ENCODE assay signal across 11 mouse cellular contexts in genomic region chr12:33959206-33959605, GRCm38 (mm10). TPM values are rescaled to one million over a fixed set of nuclear protein-coding genes. Genes with fewer than 3 reads are reported as not detected.
DNase-seq lines count a peak whose midpoint lies in the region; ATAC-seq and TF ChIP-seq lines count a peak whose summit lies in the region.
"Had no signal": no experiment of that assay in that cellular context is flagged by ENCODE, and none has a peak within 500 bp of the region (broad histone marks: within the 10 kb centered on the region; RNA-seq: fewer than 3 reads in every experiment).

No protein-coding gene starts in this region.

- peaks cover 88% of the 10 kb centered on the region for H3K27me3 ChIP-seq in liver, embryonic 12.5 days (replicated peaks)
- peaks cover 77% of the 10 kb centered on the region for H3K27me3 ChIP-seq in hindbrain, embryonic 11.5 days (ENCODE audit: control insufficient read depth, insufficient read depth, low read length)
- H3K27me3 ChIP-seq in limb, embryonic 14.5 days (ENCODE audit: control insufficient read depth, insufficient read depth, low read length) = no peaks in the 10 kb centered on the region; the same call in 1 of the 2 replicates
- H3K27me3 ChIP-seq in stomach, embryonic 16.5 days (ENCODE audit: control insufficient read depth, insufficient read depth, low read length) = peaks cover 59% of the 10 kb centered on the region

- H3K36me3 ChIP-seq in liver, embryonic 12.5 days = no peaks in the 10 kb centered on the region
- H3K36me3 ChIP-seq in hindbrain, embryonic 11.5 days (ENCODE audit: control insufficient read depth, insufficient read depth, low read length) = no peaks in the 10 kb centered on the region
- peaks cover 21% of the 10 kb centered on the region for H3K36me3 ChIP-seq in limb, embryonic 14.5 days (ENCODE audit: control insufficient read depth, insufficient read depth, low read length)
- no peaks in the 10 kb centered on the region for H3K36me3 ChIP-seq in stomach, embryonic 16.5 days (ENCODE audit: control insufficient read depth, insufficient read depth, low read length)

- no peak for DNase-seq in liver
- DNase-seq in hindbrain, embryonic 11.5 days (ENCODE audit: low spot score) = no peak
- no peak for DNase-seq in limb, embryonic 14.5 days (ENCODE audit: low spot score)
- DNase-seq in layer of hippocampus, postnatal 14 days (ENCODE audit: low spot score in 2 of 2) = no peak
- DNase-seq in gastrocnemius, adult 8-10 months (ENCODE audit: low spot score in 2 of 2) = no peak
- DNase-seq: right cerebral cortex, postnatal 25 days had no signal

- no peaks in the 10 kb centered on the region for H3K9me3 ChIP-seq in liver, embryonic 12.5 days (replicated peaks)
- H3K9me3 ChIP-seq in hindbrain, embryonic 11.5 days (ENCODE audit: control insufficient read depth, low read length) = no peaks in the 10 kb centered on the region
- no peaks in the 10 kb centered on the region for H3K9me3 ChIP-seq in limb, embryonic 14.5 days (ENCODE audit: control insufficient read depth, low read length)
- H3K9me3 ChIP-seq in stomach, embryonic 16.5 days (replicated peaks; ENCODE audit: control insufficient read depth, low read length) = no peaks in the 10 kb centered on the region

- peaks cover 13% of the 10 kb centered on the region; the same call in 1 of the 2 replicates for H3K4me1 ChIP-seq in liver, embryonic 12.5 days
- peaks cover 15% of the 10 kb centered on the region for H3K4me1 ChIP-seq in hindbrain, embryonic 11.5 days (replicated peaks; ENCODE audit: control insufficient read depth, insufficient read depth, low read length)
- H3K4me1 ChIP-seq in limb, embryonic 14.5 days (ENCODE audit: control insufficient read depth, insufficient read depth, low read length) = peaks cover 7% of the 10 kb centered on the region; the same call in 1 of the 2 replicates
- H3K4me1 ChIP-seq in stomach, embryonic 16.5 days (ENCODE audit: control insufficient read depth, insufficient read depth, low read length) = peaks cover 3% of the 10 kb centered on the region; the same call in 1 of the 2 replicates

- H3K4me3 ChIP-seq in liver, embryonic 12.5 days = peak overlapping the region; percentile 55; the same call in 1 of the 2 replicates
- peak overlapping the region; percentile 48 for H3K4me3 ChIP-seq in hindbrain, embryonic 11.5 days (ENCODE audit: low read depth, low read length)
- peak overlapping the region; percentile 93 for H3K4me3 ChIP-seq in limb, embryonic 14.5 days (replicated peaks; ENCODE audit: low read length)
- H3K4me3 ChIP-seq in stomach, embryonic 16.5 days (replicated peaks; ENCODE audit: low read length) = peak overlapping the region; percentile 64

- TF ChIP-seq POLR2A in limb, embryonic 14.5 days (IDR thresholded peaks at IDR 0.05; ENCODE audit: borderline replicate concordance, extremely low read depth, insufficient read depth, insufficient read length) = no peak

- WGBS in liver, embryonic 12.5 days (ENCODE audit: insufficient replicate concordance) = 13% methylated on average over 6 of the region's 6 CpGs
- under 1% methylated on average over 6 of the region's 6 CpGs for WGBS in hindbrain, embryonic 11.5 days
- under 1% methylated on average over 6 of the region's 6 CpGs for WGBS in limb, embryonic 14.5 days
- WGBS in stomach, embryonic 16.5 days = 10% methylated on average over 6 of the region's 6 CpGs

- no peak for ATAC-seq in liver, embryonic 12.5 days
- no peak for ATAC-seq in hindbrain, embryonic 11.5 days (ENCODE audit: low FRiP score)
- ATAC-seq in limb, embryonic 14.5 days (ENCODE audit: low FRiP score, low read depth) = no peak
- ATAC-seq in stomach, embryonic 16.5 days (ENCODE audit: insufficient read depth, low FRiP score) = no peak

- no peak overlapping the region for H3K4me2 ChIP-seq in liver, embryonic 12.5 days
- no peak overlapping the region for H3K4me2 ChIP-seq in hindbrain, embryonic 11.5 days (replicated peaks; ENCODE audit: low read depth, low read length)
- peak overlapping the region; percentile 72 for H3K4me2 ChIP-seq in limb, embryonic 14.5 days (replicated peaks; ENCODE audit: low read depth, low read length, severe bottlenecking)
- H3K4me2 ChIP-seq in stomach, embryonic 16.5 days (ENCODE audit: low read depth, low read length) = peak overlapping the region; percentile 74

- no peak overlapping the region for H3K9ac ChIP-seq in liver, embryonic 12.5 days
- H3K9ac ChIP-seq in hindbrain, embryonic 11.5 days (ENCODE audit: low read depth, low read length) = no peak overlapping the region
- peak overlapping the region; percentile 99 for H3K9ac ChIP-seq in limb, embryonic 14.5 days (ENCODE audit: low read depth, low read length, severe bottlenecking)
- H3K9ac ChIP-seq in stomach, embryonic 16.5 days (ENCODE audit: low read length) = peak overlapping the region; percentile 82; the same call in 1 of the 2 replicates

- H3K27ac ChIP-seq in liver, embryonic 12.5 days = no peak overlapping the region
- H3K27ac ChIP-seq in hindbrain, embryonic 11.5 days (ENCODE audit: low read depth, low read length) = no peak overlapping the region
- H3K27ac ChIP-seq in limb, embryonic 14.5 days (replicated peaks; ENCODE audit: low read depth, low read length) = peak overlapping the region; percentile 99
- H3K27ac ChIP-seq in stomach, embryonic 16.5 days (ENCODE audit: low read length) = no peak overlapping the region
- H3K27ac ChIP-seq: macrophage had no signal

RNA-seq across cellular contexts. Expression of gene Twist1, which starts 1.7 kb away (rescaled TPM):
- 1.3 and 2.8 TPM in 2 replicates for polyA plus RNA-seq in liver, embryonic 12.5 days (2016; fragmentation: Nextera tagmentation; extraction: Ambion mirVana)
- 23.6 and 29.4 TPM in 2 replicates for polyA plus RNA-seq in hindbrain, embryonic 11.5 days (2014; fragmentation: Nextera tagmentation; extraction: Ambion mirVana)
- 259 and 340 TPM in 2 replicates for polyA plus RNA-seq in limb, embryonic 14.5 days (2012; rRNA removed)
- 69.7 and 82.4 TPM in 2 replicates for polyA plus RNA-seq in limb, embryonic 14.5 days (2014; fragmentation: Nextera tagmentation; extraction: Ambion mirVana)
- 1.5 TPM in 2 replicates for polyA plus RNA-seq in stomach, embryonic 16.5 days (2015; fragmentation: Nextera tagmentation; extraction: Ambion mirVana)
- total RNA-seq in layer of hippocampus, postnatal 14 days (2021) = 1 to 10 TPM; 1.6 to 1.9 TPM
- total RNA-seq in gastrocnemius, adult 8-10 months (2022) = 1 to 10 TPM in 1 of 4 experiments, under 1 TPM in 3; 0.24 to 2.1 (median 0.67) TPM
- polyA plus RNA-seq: macrophage had no signal

RNA-seq across cellular contexts. Expression of gene Ferd3l, which starts 31.0 kb away (rescaled TPM):
- not detected in 2 replicates for polyA plus RNA-seq in liver, embryonic 12.5 days (2016; fragmentation: Nextera tagmentation; extraction: Ambion mirVana)
- polyA plus RNA-seq in hindbrain, embryonic 11.5 days (2014; fragmentation: Nextera tagmentation; extraction: Ambion mirVana) = 1.5 and 2.9 TPM in 2 replicates
- polyA plus RNA-seq in limb, embryonic 14.5 days (2012; rRNA removed) = not detected in 2 replicates
- not detected in 2 replicates for polyA plus RNA-seq in limb, embryonic 14.5 days (2014; fragmentation: Nextera tagmentation; extraction: Ambion mirVana)
- not detected in 2 replicates for polyA plus RNA-seq in stomach, embryonic 16.5 days (2015; fragmentation: Nextera tagmentation; extraction: Ambion mirVana)
- total RNA-seq in layer of hippocampus, postnatal 14 days (2021) = under 1 TPM in 1 of 2 experiments, not detected in 1; 0.39 TPM
- total RNA-seq in gastrocnemius, adult 8-10 months (2022) = not detected
- polyA plus RNA-seq: large intestine, adult 2 months; macrophage; urinary bladder, adult 2 months had no signal

Comparison
In these comparisons a context has a peak if more than half of its experiments do, and no peak if none do; other contexts are left out.
1. H3K4me2 ChIP-seq: peak in limb, embryonic 14.5 days (single experiment) and stomach, embryonic 16.5 days (single experiment); none in liver, embryonic 12.5 days (single experiment) and hindbrain, embryonic 11.5 days (single experiment).
2. H3K9ac ChIP-seq: peak in limb, embryonic 14.5 days (single experiment) and stomach, embryonic 16.5 days (single experiment); none in liver, embryonic 12.5 days (single experiment) and hindbrain, embryonic 11.5 days (single experiment).
3. Peak in every context shown above with its lines, with median percentiles within 50 percentile points of each other: H3K4me3 ChIP-seq.